Mouse (Mus musculus) skeletal muscle tissue, adult 2 months (tissue): ENCODE results near the gene Grin2c.

Experiments
- DNase-seq: peaks from one replicate; pipeline ENCODE4 v3.0.0-alpha.2; 2012; ENCODE audit warnings: low read depth, low spot score

Grin2c gene

GRCm38 (mm10) chr11:115202756-115203155, 64.3 kb downstream of the Grin2c start:
- DNase-seq: no peak

GRCm38 (mm10) chr11:115202316-115202715, 64.7 kb downstream of the Grin2c start:
- peak; percentile 56 for DNase-seq

GRCm38 (mm10) chr11:115200520-115200919, 66.5 kb downstream of the Grin2c start:
- no peak for DNase-seq
